Mouse (Mus musculus): ENCODE results near the gene Angptl4.

The Angptl4 gene

GRCm38 (mm10) chr17:33804205-33804604 lies 22.6 kb upstream of the Angptl4 start:
- peak; percentile 56 for DNase-seq

GRCm38 (mm10) chr17:33802221-33802620 lies 20.6 kb upstream of the Angptl4 start:
- no peak for DNase-seq

GRCm38 (mm10) chr17:33799277-33799676 lies 17.6 kb upstream of the Angptl4 start:
- DNase-seq: no peak

- DNase-seq: peak; percentile 71
Observed at GRCm38 (mm10) chr17:33798306-33798705, 16.7 kb upstream of the Angptl4 start.

GRCm38 (mm10) chr17:33788732-33789131 lies 7.1 kb upstream of the Angptl4 start:
- DNase-seq: no peak

DNA sequence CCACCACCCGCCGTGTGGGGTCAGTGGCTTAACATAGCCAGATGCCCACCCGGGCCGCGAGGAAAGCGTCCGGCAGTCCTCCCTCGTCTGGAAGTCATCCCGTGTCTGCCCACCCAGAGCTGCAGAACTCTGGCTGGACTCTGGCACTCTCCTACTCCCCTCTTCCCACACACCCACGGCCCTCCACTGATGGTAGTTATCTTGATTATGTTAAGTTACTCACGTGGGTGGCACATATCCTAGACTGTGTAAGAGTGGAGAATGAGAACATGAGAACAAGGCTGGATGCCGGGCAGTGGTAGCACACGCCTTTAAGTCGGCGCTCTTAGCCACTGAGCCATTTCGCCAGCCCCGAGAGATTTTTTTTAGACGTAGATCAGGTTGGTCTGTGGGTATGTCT lies 4.7 kb upstream of the Angptl4 start:
- DNase-seq: no peak

DNA sequence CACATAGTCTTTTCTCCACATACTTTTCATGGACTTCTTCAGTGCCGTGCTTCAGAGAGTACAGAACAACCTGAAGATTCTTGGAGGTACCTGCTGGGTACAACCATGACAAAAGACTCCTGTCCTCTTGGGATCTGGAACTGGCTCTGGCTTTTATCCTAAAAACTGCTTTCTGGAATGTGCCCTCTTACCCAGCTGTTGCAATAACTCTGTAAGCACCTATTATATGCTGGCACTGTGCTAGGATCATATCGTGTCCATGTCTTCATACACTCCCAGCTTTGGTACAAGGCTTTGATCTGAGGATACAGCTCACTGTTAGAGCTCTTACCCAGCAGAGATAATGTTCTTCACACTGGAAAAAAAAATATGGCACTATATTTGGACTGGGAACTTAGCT lies 3.3 kb upstream of the Angptl4 start:
- DNase-seq: no peak

DNA sequence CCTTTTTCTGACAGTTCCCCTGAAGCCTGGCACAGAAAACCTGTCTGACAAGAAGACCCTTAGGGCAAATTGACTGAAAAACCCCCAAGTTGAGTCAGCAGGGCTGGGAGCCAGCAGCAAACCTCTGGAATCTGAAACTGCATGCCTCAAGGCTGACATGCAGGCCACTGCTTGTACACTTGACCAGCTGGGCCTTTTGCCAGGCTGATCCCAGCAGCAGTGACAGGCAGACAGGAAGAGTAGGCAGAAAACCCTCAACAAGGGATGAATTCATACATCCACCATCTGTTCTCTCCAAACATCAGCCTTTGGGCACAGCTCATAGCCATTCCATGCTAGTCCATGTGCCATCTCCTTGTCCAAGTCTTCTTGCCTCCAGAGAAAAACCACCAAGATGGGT lies 1.8 kb upstream of the Angptl4 start:
- peak; percentile 93 for DNase-seq

DNA sequence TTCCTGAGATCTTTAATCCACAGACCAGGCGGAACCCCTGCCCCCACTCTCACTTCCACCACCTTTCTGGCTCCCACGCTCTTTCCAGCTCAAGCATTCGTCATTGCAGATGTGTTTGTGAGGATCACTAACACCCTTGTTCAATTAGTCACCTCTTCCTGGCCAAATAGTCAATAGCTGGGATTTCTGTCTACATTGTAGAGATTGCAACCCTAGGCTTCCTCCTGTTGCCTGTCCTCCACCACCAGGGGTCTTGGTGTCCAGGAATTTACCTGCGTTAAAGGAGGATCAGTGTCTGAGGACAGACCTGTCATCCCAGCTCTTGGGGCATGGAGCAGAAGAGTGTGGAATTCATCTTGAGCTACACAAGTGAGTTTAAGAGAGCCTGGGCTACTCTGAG lies 437 bp upstream of the Angptl4 start:
- no peak for DNase-seq

DNA sequence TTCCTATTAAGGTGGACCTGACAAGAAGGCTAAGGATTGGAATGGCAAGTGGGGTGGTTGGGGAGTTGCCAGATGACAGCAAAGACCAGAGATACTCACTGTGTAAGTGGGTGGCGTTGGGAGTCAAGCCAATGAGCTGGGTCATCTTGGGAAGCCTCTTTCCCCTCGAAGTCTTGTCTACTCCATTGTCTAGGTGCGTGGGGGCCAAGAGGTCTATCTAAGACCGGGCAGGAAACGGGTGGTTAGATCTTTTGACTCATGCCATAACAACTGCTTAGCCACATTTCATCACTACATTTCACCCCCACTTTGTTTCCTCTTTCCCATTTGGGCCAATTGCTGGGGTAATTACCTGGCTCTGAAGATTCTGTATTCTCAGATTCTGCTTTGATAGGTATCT lies 1.2 kb downstream of the Angptl4 start:
- DNase-seq: peak; percentile 76

- DNase-seq: no peak
Observed at GRCm38 (mm10) chr17:33779967-33780295, 1.7 kb downstream of the Angptl4 start.

GRCm38 (mm10) chr17:33779271-33779966 lies 2.2 kb downstream of the Angptl4 start:
- peak; percentile 95 for DNase-seq

- no peak for DNase-seq
Observed at GRCm38 (mm10) chr17:33775287-33775686, 6.3 kb downstream of the Angptl4 start.

- no peak for DNase-seq
Observed at GRCm38 (mm10) chr17:33774573-33775155, 7.0 kb downstream of the Angptl4 start.

DNA sequence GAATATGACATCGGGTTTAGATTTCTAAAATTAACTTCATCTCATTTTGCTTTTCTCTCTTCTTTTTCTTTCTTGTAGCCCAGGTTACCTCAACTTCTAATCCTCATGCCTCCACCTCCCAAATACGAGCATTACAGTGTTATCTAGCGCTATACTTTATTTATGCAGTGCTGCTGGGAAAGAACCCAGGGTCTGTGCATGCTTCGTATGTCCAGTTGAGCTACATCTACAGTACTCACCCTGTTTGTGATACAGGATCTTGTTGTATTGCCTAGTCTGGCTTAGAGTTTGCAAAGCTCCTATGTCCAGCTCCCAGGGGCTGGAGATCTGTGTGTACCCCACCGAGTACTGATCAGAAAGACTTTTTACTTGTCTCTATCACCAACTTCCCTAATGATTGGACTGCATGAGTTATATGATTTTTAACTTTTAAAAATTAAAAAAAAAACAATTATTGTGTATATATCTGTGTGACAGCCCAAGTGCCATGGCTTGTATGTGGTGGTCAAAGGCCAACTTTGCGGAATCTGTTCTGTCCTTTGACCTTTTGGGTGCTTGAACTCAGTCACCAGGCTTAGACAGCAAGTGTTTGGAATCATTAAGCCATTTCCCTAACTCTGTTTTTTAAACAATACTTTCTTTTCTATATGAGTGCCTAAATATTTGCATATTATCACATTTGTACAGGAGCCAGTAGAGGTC lies 7.6 kb downstream of the Angptl4 start:
- no peak for DNase-seq

GRCm38 (mm10) chr17:33773426-33773825 lies 8.2 kb downstream of the Angptl4 start:
- no peak for DNase-seq

DNA sequence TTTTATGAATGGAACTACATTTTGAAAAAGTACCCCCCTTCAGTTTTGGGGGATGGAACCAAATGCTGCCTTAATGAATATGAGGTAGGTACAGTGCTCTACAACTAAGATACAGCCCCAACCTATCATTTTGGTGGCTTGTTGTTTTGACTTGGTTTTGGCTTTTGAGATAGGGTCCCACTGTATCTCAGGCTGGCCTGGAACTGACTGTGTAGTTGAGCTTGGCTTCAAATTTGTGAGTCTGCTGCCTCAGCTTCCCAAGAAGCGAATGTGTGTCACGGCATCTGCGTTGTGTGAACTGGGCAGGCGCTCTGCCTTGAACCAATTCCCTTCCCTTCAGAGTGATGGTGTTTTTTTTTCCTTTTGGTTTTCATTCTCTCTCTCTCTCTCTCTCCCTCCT lies 10.0 kb downstream of the Angptl4 start:
- no peak for DNase-seq

GRCm38 (mm10) chr17:33766389-33766788 lies 15.2 kb downstream of the Angptl4 start:
- no peak for DNase-seq

GRCm38 (mm10) chr17:33760255-33761165 lies 21.1 kb downstream of the Angptl4 start, which contains the start of gene Rab11b:
Rab11b (minus strand) TSS chr17:33760530.
- peak; percentile 100 for DNase-seq

GRCm38 (mm10) chr17:33759767-33760254 lies 21.8 kb downstream of the Angptl4 start:
- DNase-seq: peak; percentile 97

DNA sequence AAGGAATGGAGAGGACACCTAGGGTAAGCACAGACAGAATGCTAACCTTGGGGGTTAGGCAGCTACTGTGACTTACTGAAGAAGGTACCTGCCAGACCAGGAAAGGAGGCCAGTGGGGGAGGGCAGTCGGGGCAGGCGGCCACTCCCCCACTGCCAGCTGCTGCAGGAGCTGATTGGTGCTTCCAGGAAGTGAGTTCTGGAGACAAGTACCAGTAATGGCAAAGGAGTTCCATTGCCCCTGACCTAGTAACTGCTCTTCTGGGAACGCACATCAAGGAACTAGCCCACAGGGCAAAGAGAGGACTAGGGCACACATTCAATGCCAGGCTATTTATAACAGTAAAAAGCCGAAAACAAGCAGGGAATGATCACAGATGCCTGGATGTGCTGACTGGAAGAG lies 24.4 kb downstream of the Angptl4 start:
- peak; percentile 65 for DNase-seq

- DNase-seq: peak; percentile 75
Observed at GRCm38 (mm10) chr17:33756108-33756790, 25.4 kb downstream of the Angptl4 start.

All from lung, postnatal 36 days (tissue).